Mouse (Mus musculus) midbrain, embryonic 10.5 days (tissue): ENCODE results near the gene Lsm2. TPM values are rescaled to one million over a fixed set of nuclear protein-coding genes. Genes with fewer than 3 reads are reported as not detected.
A peak's percentile ranks its signal among the peaks of the same experiment; 100 is the strongest.
"Not testable (repeated sequence)": the region's sequence is repeated elsewhere in the genome, so short reads cannot be mapped to it uniquely, and the experiment has no call there.

ENCODE experiments used
- DNase-seq: peaks from one replicate; pipeline ENCODE4 v3.0.0-alpha.2; 2017; ENCODE audit warnings: low spot score
- H3K27ac ChIP-seq: fragments of 300-500 bp; sonication (generic); replicated peaks from 2 replicates; pipeline ENCODE4 v1.5.1; 2016; ENCODE audit warnings: mild to moderate bottlenecking
- H3K27me3 ChIP-seq: fragments of 300-500 bp; sonication (generic); 2 replicates; pipeline ENCODE4 v1.6.1; 2016; ENCODE audit warnings: low read depth, mild to moderate bottlenecking; ENCODE audit not compliant: poor library complexity, severe bottlenecking
- H3K36me3 ChIP-seq: fragments of 300-500 bp; sonication (generic); 2 replicates; pipeline ENCODE4 v1.6.1; 2016; ENCODE audit warnings: mild to moderate bottlenecking, moderate library complexity
- H3K4me1 ChIP-seq: fragments of 300-500 bp; sonication (generic); 2 replicates; pipeline ENCODE4 v1.6.1; 2016
- H3K4me3 ChIP-seq: fragments of 300-500 bp; sonication (generic); 2 replicates; pipeline ENCODE4 v1.5.1; 2016; ENCODE audit warnings: mild to moderate bottlenecking, moderate library complexity
- H3K9me3 ChIP-seq: fragments of 300-500 bp; sonication (generic); replicated peaks from 2 replicates; pipeline ENCODE4 v1.6.1; 2016; ENCODE audit warnings: mild to moderate bottlenecking
- WGBS: fragments of 180-500 bp; shearing (Covaris S2); methylation state at CpG from one replicate; pipeline ENCODE4 v1.1.7; 2016; 5-methylcytosine and 5-hydroxymethylcytosine counted together
- polyA plus RNA-seq: library from polyadenylated mRNA; unstranded; fragments of >200 nt; fragmentation: Nextera tagmentation; extraction: Ambion mirVana; gene quantifications from 2 replicates; pipeline ENCODE4 v1.2.1, GENCODE M21; 2016

Gene Lsm2
- polyA plus RNA-seq, 1 experiment from 2014 or later, result 337 TPM

- 0 out of 2 replicates have a peak overlapping the region, but pooled peaks have one; percentile 29 for H3K27ac ChIP-seq
- no peak for DNase-seq
- no peaks in the 10 kb centered on the region for H3K27me3 ChIP-seq
- no peaks in the 10 kb centered on the region for H3K36me3 ChIP-seq
- peaks cover 38% of the 10 kb centered on the region for H3K4me1 ChIP-seq
- no peaks in the 10 kb centered on the region for H3K9me3 ChIP-seq
- 0 out of 2 replicates have a peak overlapping the region, but pooled peaks have one; percentile 9 for H3K4me3 ChIP-seq
- 87% methylated on average over 7 of the region's 7 CpGs for WGBS
Observed at GRCm38 (mm10) chr17:35031880-35032279, 50.2 kb downstream of the Lsm2 start.

GRCm38 (mm10) chr17:35032323-35032870 lies 50.7 kb downstream of the Lsm2 start:
- no peaks in the 10 kb centered on the region for H3K9me3 ChIP-seq
- WGBS, result 79% methylated on average over 8 of the region's 8 CpGs
- H3K4me3 ChIP-seq, result no peak overlapping the region
- DNase-seq, result no peak
- no peaks in the 10 kb centered on the region for H3K36me3 ChIP-seq
- peaks cover 33% of the 10 kb centered on the region for H3K4me1 ChIP-seq
- H3K27ac ChIP-seq, result no peak overlapping the region
- no peaks in the 10 kb centered on the region for H3K27me3 ChIP-seq

GRCm38 (mm10) chr17:35033703-35034102 lies 52.0 kb downstream of the Lsm2 start:
- H3K4me3 ChIP-seq, H3K27me3 ChIP-seq, H3K9me3 ChIP-seq, DNase-seq, H3K27ac ChIP-seq, H3K36me3 ChIP-seq: not testable (repeated sequence)
- peaks cover 22% of the 10 kb centered on the region for H3K4me1 ChIP-seq
- WGBS, result 89% methylated on average over 1 of the region's 1 CpGs

GRCm38 (mm10) chr17:35034896-35035295 lies 53.2 kb downstream of the Lsm2 start:
- WGBS, result 86% methylated on average over 6 of the region's 6 CpGs

More at GRCm38 (mm10) chr17:35034896-35035295, 53.2 kb downstream of the Lsm2 start:
- Histone ChIP-seq H3K27ac (no peak overlapping the region), H3K4me1 (peaks cover 12% of the 10 kb centered on the region), H3K27me3 (no peaks in the 10 kb centered on the region), H3K36me3 (no peaks in the 10 kb centered on the region), H3K4me3 (no peak overlapping the region), H3K9me3 (no peaks in the 10 kb centered on the region)
- DNase-seq, result no peak

Other genes with a start within 250 kb of the Lsm2 start
- gene C4b, start 238.0 kb upstream of the Lsm2 start, polyA plus RNA-seq, result not detected in 2 replicates
- not detected in 2 replicates for gene Cyp21a1, start 177.3 kb upstream of the Lsm2 start, polyA plus RNA-seq
- gene Stk19, start 144.9 kb upstream of the Lsm2 start, polyA plus RNA-seq, result 30.2 and 30.6 TPM in 2 replicates
- 81.2 and 88.1 TPM in 2 replicates for gene Dxo, start 144.8 kb upstream of the Lsm2 start, polyA plus RNA-seq
- gene Skiv2l, start 131.7 kb upstream of the Lsm2 start, polyA plus RNA-seq, result 57.8 and 62.4 TPM in 2 replicates
- gene Nelfe, start 131.5 kb upstream of the Lsm2 start, polyA plus RNA-seq, result 137 and 139 TPM in 2 replicates
- 1.8 and 2.8 TPM in 2 replicates for gene Cfb, start 119.3 kb upstream of the Lsm2 start, polyA plus RNA-seq
- gene Zbtb12, start 102.4 kb upstream of the Lsm2 start, polyA plus RNA-seq, result 5.8 and 6.1 TPM in 2 replicates
- gene Gm20547, start 99.8 kb upstream of the Lsm2 start, polyA plus RNA-seq, result 0.07 TPM in 1 of 2 replicates, not detected in the other
- gene C2, start 83.6 kb upstream of the Lsm2 start, polyA plus RNA-seq, result 1.3 TPM in 2 replicates
- gene Ehmt2, start 83.4 kb upstream of the Lsm2 start, polyA plus RNA-seq, result 88.0 and 91.9 TPM in 2 replicates
- gene Slc44a4, start 67.4 kb upstream of the Lsm2 start, polyA plus RNA-seq, result not detected in 2 replicates
- 16.1 and 19.2 TPM in 2 replicates for gene Neu1, start 50.6 kb upstream of the Lsm2 start, polyA plus RNA-seq
- gene Hspa1b, start 22.6 kb upstream of the Lsm2 start, polyA plus RNA-seq, result 0.19 TPM in 1 of 2 replicates, not detected in the other
- 0.27 TPM in 1 of 2 replicates, not detected in the other for gene Gm20481, start 11.9 kb upstream of the Lsm2 start, polyA plus RNA-seq
- 1.3 and 1.6 TPM in 2 replicates for gene Hspa1a, start 9.7 kb upstream of the Lsm2 start, polyA plus RNA-seq
- gene Hspa1l, start 9.2 kb upstream of the Lsm2 start, polyA plus RNA-seq, result 0.71 and 0.81 TPM in 2 replicates
- gene Vars, start 19.1 kb downstream of the Lsm2 start, polyA plus RNA-seq, result 177 and 210 TPM in 2 replicates
- 0.19 and 0.28 TPM in 2 replicates for gene Vwa7, start 34.7 kb downstream of the Lsm2 start, polyA plus RNA-seq
- gene Sapcd1, start 46.2 kb downstream of the Lsm2 start, polyA plus RNA-seq, result 7.1 and 7.7 TPM in 2 replicates
- 5.4 and 6.3 TPM in 2 replicates for gene Msh5, start 64.9 kb downstream of the Lsm2 start, polyA plus RNA-seq
- gene Clic1, start 68.1 kb downstream of the Lsm2 start, polyA plus RNA-seq, result 216 and 217 TPM in 2 replicates
- 527 and 597 TPM in 2 replicates for gene Ddah2, start 77.2 kb downstream of the Lsm2 start, polyA plus RNA-seq
- 0.17 TPM in 2 replicates for gene Ly6g6c, start 83.5 kb downstream of the Lsm2 start, polyA plus RNA-seq
- 1.3 TPM in 2 replicates for gene Mpig6b, start 84.3 kb downstream of the Lsm2 start, polyA plus RNA-seq
- gene Ly6g6e, start 95.0 kb downstream of the Lsm2 start, polyA plus RNA-seq, result 0.32 and 0.59 TPM in 2 replicates
- 2.0 and 3.5 TPM in 2 replicates for gene Ly6g6d, start 96.2 kb downstream of the Lsm2 start, polyA plus RNA-seq
- gene Ly6g6f, start 103.7 kb downstream of the Lsm2 start, polyA plus RNA-seq, result 0.70 and 0.86 TPM in 2 replicates
- gene Abhd16a, start 107.4 kb downstream of the Lsm2 start, polyA plus RNA-seq, result 56.7 and 68.5 TPM in 2 replicates
- gene Ly6g5c, start 126.4 kb downstream of the Lsm2 start, polyA plus RNA-seq, result not detected in 2 replicates
- gene Ly6g5b, start 133.6 kb downstream of the Lsm2 start, polyA plus RNA-seq, result 0.99 and 1.1 TPM in 2 replicates
- 33.4 and 34.5 TPM in 2 replicates for gene Gpank1, start 139.6 kb downstream of the Lsm2 start, polyA plus RNA-seq
- gene Csnk2b, start 140.2 kb downstream of the Lsm2 start, polyA plus RNA-seq, result 299 and 306 TPM in 2 replicates
- 9.5 and 9.6 TPM in 2 replicates for gene D17H6S53E, start 144.5 kb downstream of the Lsm2 start, polyA plus RNA-seq
- 0.53 and 0.66 TPM in 2 replicates for gene Apom, start 150.2 kb downstream of the Lsm2 start, polyA plus RNA-seq
- gene Bag6, start 153.3 kb downstream of the Lsm2 start, polyA plus RNA-seq, result 56.6 and 67.4 TPM in 2 replicates
- gene Prrc2a, start 183.0 kb downstream of the Lsm2 start, polyA plus RNA-seq, result 173 and 198 TPM in 2 replicates
- 4.0 and 5.8 TPM in 2 replicates for gene Aif1, start 194.2 kb downstream of the Lsm2 start, polyA plus RNA-seq
- gene Lst1, start 206.6 kb downstream of the Lsm2 start, polyA plus RNA-seq, result 5.0 and 8.3 TPM in 2 replicates
- 0.10 TPM in 1 of 2 replicates, not detected in the other for gene Ltb, start 212.6 kb downstream of the Lsm2 start, polyA plus RNA-seq
- 0.07 TPM in 1 of 2 replicates, not detected in the other for gene Tnf, start 220.1 kb downstream of the Lsm2 start, polyA plus RNA-seq
- gene Lta, start 223.5 kb downstream of the Lsm2 start, polyA plus RNA-seq, result not detected in 2 replicates
- gene Gm16181, start 239.0 kb downstream of the Lsm2 start, polyA plus RNA-seq, result 0.25 and 0.37 TPM in 2 replicates